Mouse (Mus musculus) hindbrain, embryonic 12.5 days (tissue): ENCODE results near the gene Lta. TPM values are rescaled to one million over a fixed set of nuclear protein-coding genes. Genes with fewer than 3 reads are reported as not detected.

Experiments
- ATAC-seq: fragments of 200-750 bp; cut with Nextera tagmentation; 2 replicates; pipeline ENCODE4 v1.8.0; 2017; ENCODE audit warnings: moderate TSS enrichment; ENCODE audit not compliant: low FRiP score
- H3K27ac ChIP-seq: fragments of 300-500 bp; sonication (generic); 2 replicates; pipeline ENCODE4 v1.5.1; 2016; ENCODE audit warnings: mild to moderate bottlenecking
- H3K27me3 ChIP-seq: fragments of 300-500 bp; sonication (generic); 2 replicates; pipeline ENCODE4 v1.6.1; 2016; ENCODE audit warnings: mild to moderate bottlenecking
- H3K36me3 ChIP-seq: fragments of 300-500 bp; sonication (generic); 2 replicates; pipeline ENCODE4 v1.6.1; 2016; ENCODE audit warnings: mild to moderate bottlenecking
- H3K4me1 ChIP-seq: fragments of 300-500 bp; sonication (generic); 2 replicates; pipeline ENCODE4 v1.6.1; 2016
- H3K4me2 ChIP-seq: fragments of 300-500 bp; sonication (generic); replicated peaks from 2 replicates; pipeline ENCODE4 v1.6.1; 2016; ENCODE audit warnings: mild to moderate bottlenecking
- H3K4me3 ChIP-seq: fragments of 300-500 bp; sonication (generic); 2 replicates; pipeline ENCODE4 v1.5.1; 2016; ENCODE audit warnings: mild to moderate bottlenecking
- H3K9ac ChIP-seq: fragments of 300-500 bp; sonication (generic); 2 replicates; pipeline ENCODE4 v1.6.1; 2016; ENCODE audit warnings: mild to moderate bottlenecking, moderate library complexity
- H3K9me3 ChIP-seq: fragments of 300-500 bp; sonication (generic); replicated peaks from 2 replicates; pipeline ENCODE4 v1.6.1; 2016; ENCODE audit warnings: mild to moderate bottlenecking
- WGBS: fragments of 180-500 bp; shearing (Covaris S2); methylation state at CpG from one replicate; pipeline ENCODE4 v1.1.7; 2016; 5-methylcytosine and 5-hydroxymethylcytosine counted together
- polyA plus RNA-seq: library from polyadenylated mRNA; unstranded; fragments of >200 nt; fragmentation: Nextera tagmentation; extraction: Ambion mirVana; gene quantifications from 2 replicates; pipeline ENCODE4 v1.2.1, GENCODE M21; 2016

Gene Lta
- polyA plus RNA-seq, 1 experiment from 2014 or later = not detected

DNA sequence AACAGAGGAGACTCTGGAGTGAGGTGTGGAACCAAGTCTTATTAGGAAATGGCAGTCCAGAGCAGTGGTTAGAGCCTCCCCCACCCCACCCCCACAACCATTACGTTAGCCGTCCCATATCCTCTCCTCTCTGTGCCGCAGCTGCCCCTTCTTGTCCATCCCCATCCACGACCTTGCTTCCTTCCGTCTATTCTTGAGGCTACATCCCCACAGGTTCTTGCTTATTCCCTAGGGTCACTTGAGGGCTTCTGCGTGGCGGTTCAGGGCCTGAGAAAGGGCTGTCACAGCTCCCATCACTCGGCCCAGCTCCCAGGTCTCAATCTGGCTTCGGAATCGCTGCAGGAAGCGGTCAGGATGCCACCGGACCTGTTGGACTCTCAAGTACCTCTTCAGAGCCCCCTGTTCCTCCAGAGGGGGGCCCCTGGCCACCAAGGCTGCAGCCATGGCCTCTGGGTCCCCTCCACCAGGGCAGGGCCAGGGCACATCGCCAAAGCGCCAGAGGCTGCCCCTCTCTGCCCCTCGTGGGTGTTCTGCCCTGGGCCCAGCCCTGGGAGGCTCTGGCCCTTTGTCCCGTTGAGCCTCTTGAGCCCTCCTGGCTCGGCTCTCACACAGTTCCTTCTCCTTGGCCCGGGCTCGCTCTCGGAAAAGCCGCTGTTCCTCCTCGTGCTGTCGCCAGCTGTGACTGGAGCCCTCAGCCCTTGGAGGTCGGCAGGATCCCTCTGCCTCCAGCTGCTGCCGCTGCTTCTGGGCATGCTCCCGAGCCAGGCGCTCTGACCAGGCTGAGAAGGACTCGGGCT lies 15.2 kb upstream of the Lta start, which contains the start of gene Gm16181:
Gene Gm16181, plus strand, starts transcription at position 679 of the 797 bp plus-strand sequence.
- H3K9ac ChIP-seq = no peak within 1 kb of the TSS
- H3K4me1 ChIP-seq = peaks cover 4% of the 10 kb centered on the region; the same call in 1 of the 2 replicates
- H3K36me3 ChIP-seq = peaks cover 37% of the 10 kb centered on the region
- H3K9me3 ChIP-seq = no peaks in the 10 kb centered on the region
- no peak within 1 kb of the TSS for H3K4me3 ChIP-seq
- H3K27ac ChIP-seq = peak within 1 kb of the TSS; percentile 13
- WGBS = 79% methylated on average over 28 of the region's 28 CpGs
- ATAC-seq = no peak
- H3K27me3 ChIP-seq = no peaks in the 10 kb centered on the region
- no peak within 1 kb of the TSS for H3K4me2 ChIP-seq

- Histone ChIP-seq H3K9me3 (no peaks in the 10 kb centered on the region), H3K4me1 (peaks cover 4% of the 10 kb centered on the region; the same call in 1 of the 2 replicates), H3K27ac (no peak overlapping the region), H3K27me3 (no peaks in the 10 kb centered on the region), H3K9ac (no peak overlapping the region), H3K4me3 (no peak overlapping the region), H3K36me3 (peaks cover 30% of the 10 kb centered on the region), H3K4me2 (no peak overlapping the region)
- 82% methylated on average over 6 of the region's 6 CpGs for WGBS
- no peak for ATAC-seq
Measured at GRCm38 (mm10) chr17:35219601-35220041, 14.5 kb upstream of the Lta start.

DNA sequence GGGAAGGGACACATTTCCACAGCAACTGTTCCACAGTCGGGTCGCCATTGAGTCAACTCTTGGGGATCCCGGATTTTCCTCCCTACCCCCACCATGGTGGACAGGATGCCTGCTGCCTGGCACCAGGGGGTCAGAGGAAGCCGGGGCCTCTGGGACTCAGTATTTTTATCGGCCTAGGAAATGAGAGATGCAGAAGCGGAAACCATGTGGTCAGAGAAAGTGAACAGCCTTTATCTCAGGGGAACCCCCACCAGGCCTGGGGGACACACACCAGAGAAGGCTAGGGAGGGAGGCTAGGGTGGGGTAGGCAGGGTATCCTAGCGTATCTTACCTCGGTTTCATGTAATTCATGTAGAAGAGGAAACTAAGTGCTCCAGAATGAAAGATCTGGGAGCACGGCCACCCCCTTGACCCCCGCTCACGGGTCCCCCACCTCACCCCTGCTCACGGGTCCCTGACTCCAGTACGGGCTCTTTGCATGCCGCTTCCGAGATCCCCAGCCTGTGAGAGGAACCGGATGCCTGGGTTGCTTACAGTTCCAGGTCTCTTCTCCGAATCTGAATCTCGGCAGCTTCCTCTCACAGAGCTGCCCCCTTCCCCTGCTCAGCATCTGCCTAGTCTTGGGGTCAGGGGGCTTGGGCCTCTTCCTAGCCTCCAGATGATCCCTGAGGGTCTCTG lies 13.5 kb upstream of the Lta start:
- Histone ChIP-seq H3K9ac (no peak overlapping the region), H3K4me1 (peaks cover 4% of the 10 kb centered on the region; the same call in 1 of the 2 replicates), H3K36me3 (peaks cover 30% of the 10 kb centered on the region), H3K27me3 (no peaks in the 10 kb centered on the region), H3K4me3 (no peak overlapping the region), H3K9me3 (no peaks in the 10 kb centered on the region), H3K4me2 (no peak overlapping the region), H3K27ac (no peak overlapping the region)
- no peak for ATAC-seq
- WGBS = 77% methylated on average over 18 of the region's 18 CpGs

- no peak for ATAC-seq
- no peak overlapping the region for H3K4me2 ChIP-seq
- H3K27me3 ChIP-seq = no peaks in the 10 kb centered on the region; the same call in 1 of the 2 replicates
- no peaks in the 10 kb centered on the region for H3K36me3 ChIP-seq
- H3K4me3 ChIP-seq = no peak overlapping the region
- 92% methylated on average over 5 of the region's 5 CpGs for WGBS
- no peak overlapping the region for H3K9ac ChIP-seq
- no peaks in the 10 kb centered on the region for H3K4me1 ChIP-seq
- H3K9me3 ChIP-seq = no peaks in the 10 kb centered on the region
- no peak overlapping the region for H3K27ac ChIP-seq
Measured at GRCm38 (mm10) chr17:35213071-35213470, 7.9 kb upstream of the Lta start.

- 86% methylated on average over 3 of the region's 3 CpGs for WGBS
- H3K36me3 ChIP-seq = no peaks in the 10 kb centered on the region
- H3K9me3 ChIP-seq = no peaks in the 10 kb centered on the region
- H3K27me3 ChIP-seq = no peaks in the 10 kb centered on the region; the same call in 1 of the 2 replicates
- no peaks in the 10 kb centered on the region for H3K4me1 ChIP-seq
- no peak overlapping the region for H3K4me3 ChIP-seq
- no peak overlapping the region for H3K4me2 ChIP-seq
- H3K9ac ChIP-seq = no peak overlapping the region
- ATAC-seq = no peak
- no peak overlapping the region for H3K27ac ChIP-seq
Measured at GRCm38 (mm10) chr17:35210593-35210992, 5.4 kb upstream of the Lta start.

DNA sequence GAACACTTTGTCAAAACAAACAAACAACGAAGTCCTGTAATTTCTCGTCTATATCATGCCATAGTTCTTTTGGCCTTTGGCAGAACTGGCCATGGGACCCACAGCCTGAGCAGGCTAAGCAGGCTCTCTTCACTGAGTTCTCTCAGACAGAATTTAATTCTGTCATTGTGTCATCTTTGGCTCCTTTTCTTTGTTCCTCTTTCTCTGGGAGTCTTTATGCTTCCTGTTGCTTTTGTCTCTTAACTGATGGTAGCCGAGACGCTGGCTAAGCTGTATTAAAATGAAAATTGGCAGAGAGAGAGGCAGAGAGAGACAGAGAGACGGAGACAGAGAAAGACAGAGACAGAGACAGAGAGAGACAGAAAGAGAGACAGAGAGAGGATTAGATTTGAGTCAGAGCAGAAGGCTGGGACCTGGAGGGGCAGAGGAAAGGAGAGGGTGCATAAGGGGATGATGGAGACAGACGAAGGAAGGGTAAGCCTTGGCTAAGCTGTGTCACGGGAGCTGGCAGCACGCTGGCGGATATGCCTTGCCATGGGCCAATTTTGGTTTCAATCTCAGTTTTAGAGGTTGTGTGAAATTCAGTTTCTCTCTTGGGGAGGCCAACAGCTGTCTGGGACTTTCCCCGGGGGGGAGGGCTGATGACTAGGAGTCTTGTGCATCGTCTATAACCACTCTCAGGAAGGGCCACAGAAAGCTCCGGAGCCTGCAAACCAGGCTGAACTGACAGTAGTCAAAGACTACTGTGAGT lies 4.8 kb upstream of the Lta start:
- ATAC-seq = no peak

DNA sequence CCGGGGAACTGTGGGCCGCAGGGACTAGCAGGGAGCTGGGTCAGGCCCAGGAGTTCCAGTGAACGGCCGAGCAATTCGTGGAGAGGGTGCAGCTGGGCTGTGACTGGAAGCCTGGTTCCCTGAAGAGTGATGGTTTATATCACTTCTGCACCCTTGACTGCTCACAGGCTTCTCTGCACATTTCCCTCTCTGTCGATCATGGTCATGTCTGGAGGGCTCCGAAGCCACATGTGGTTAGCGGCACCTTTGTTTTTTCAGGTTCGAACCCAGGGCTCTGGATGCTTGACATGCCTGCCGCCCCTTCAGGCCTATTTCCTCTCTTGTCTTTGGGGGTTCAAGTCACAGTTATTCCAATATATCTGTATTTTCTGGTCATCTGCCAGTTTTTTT lies 224 bp upstream of the Lta start:
- 57% methylated on average over 10 of the region's 10 CpGs for WGBS

More for the DNA sequence above, 4.8 kb upstream of the Lta start:
- WGBS = 76% methylated on average over 12 of the region's 12 CpGs
- H3K9me3 ChIP-seq = no peaks in the 10 kb centered on the region
- no peaks in the 10 kb centered on the region for H3K36me3 ChIP-seq
- H3K27me3 ChIP-seq = peaks cover 5% of the 10 kb centered on the region
- no peak overlapping the region for H3K4me2 ChIP-seq
- H3K4me1 ChIP-seq = no peaks in the 10 kb centered on the region
- H3K9ac ChIP-seq = no peak overlapping the region
- no peak overlapping the region for H3K4me3 ChIP-seq
- H3K27ac ChIP-seq = no peak overlapping the region

GRCm38 (mm10) chr17:35202442-35202841 lies 2.7 kb downstream of the Lta start:
- H3K36me3 ChIP-seq = no peaks in the 10 kb centered on the region
- peaks cover 56% of the 10 kb centered on the region for H3K27me3 ChIP-seq
- ATAC-seq = no peak

More for the DNA sequence above, 224 bp upstream of the Lta start:
- Histone ChIP-seq H3K9ac (0 out of 2 replicates have a peak overlapping the region, but pooled peaks have one; percentile 18), H3K27me3 (peaks cover 42% of the 10 kb centered on the region), H3K4me1 (no peaks in the 10 kb centered on the region), H3K27ac (no peak overlapping the region), H3K9me3 (no peaks in the 10 kb centered on the region), H3K36me3 (no peaks in the 10 kb centered on the region), H3K4me2 (no peak overlapping the region), H3K4me3 (no peak overlapping the region)
- no peak for ATAC-seq

GRCm38 (mm10) chr17:35201787-35202186 lies 3.4 kb downstream of the Lta start, which contains the start of gene Tnf:
Gene Tnf, minus strand, starts transcription at chr17:35202007.
- H3K4me3 ChIP-seq = no peak within 1 kb of the TSS
- WGBS = 45% methylated on average over 13 of the region's 13 CpGs
- H3K4me1 ChIP-seq = no peaks in the 10 kb centered on the region
- H3K9me3 ChIP-seq = no peaks in the 10 kb centered on the region
- no peak within 1 kb of the TSS for H3K27ac ChIP-seq
- H3K36me3 ChIP-seq = no peaks in the 10 kb centered on the region
- H3K4me2 ChIP-seq = no peak within 1 kb of the TSS
- H3K27me3 ChIP-seq = peaks cover 61% of the 10 kb centered on the region
- H3K9ac ChIP-seq = no peak within 1 kb of the TSS
- ATAC-seq = no peak

More at GRCm38 (mm10) chr17:35202442-35202841, 2.7 kb downstream of the Lta start:
- H3K4me1 ChIP-seq = no peaks in the 10 kb centered on the region
- H3K4me2 ChIP-seq = no peak overlapping the region
- no peak overlapping the region for H3K4me3 ChIP-seq
- no peak overlapping the region for H3K27ac ChIP-seq
- whole genome bisulfite sequencing = 82% methylated on average over 4 of the region's 4 CpGs
- no peaks in the 10 kb centered on the region for H3K9me3 ChIP-seq
- H3K9ac ChIP-seq = no peak overlapping the region

DNA sequence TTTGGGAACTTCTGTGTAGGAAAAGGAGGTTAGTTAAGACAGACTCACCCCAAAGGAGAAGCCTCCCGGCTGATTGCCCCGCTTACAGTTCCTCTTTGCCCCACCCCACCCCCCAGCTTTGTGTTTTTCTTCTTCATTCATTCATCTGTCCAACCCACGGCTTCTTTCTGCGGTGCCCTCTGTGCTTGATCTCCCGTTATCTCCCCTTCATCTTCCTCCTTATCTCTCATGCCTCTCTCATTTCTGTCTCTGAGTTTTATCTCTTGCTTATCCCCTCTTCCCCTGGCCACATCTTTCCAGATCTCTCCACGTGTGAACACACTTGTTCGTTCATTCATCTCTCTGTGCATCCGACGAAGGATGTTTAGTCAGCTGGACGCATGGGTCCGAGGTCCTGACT lies 4.0 kb downstream of the Lta start:
- no peak for ATAC-seq
- Histone ChIP-seq H3K9me3 (no peaks in the 10 kb centered on the region), H3K4me1 (peaks cover 2% of the 10 kb centered on the region; the same call in 1 of the 2 replicates), H3K4me3 (no peak overlapping the region), H3K36me3 (no peaks in the 10 kb centered on the region), H3K27ac (no peak overlapping the region), H3K4me2 (no peak overlapping the region), H3K27me3 (peaks cover 68% of the 10 kb centered on the region), H3K9ac (no peak overlapping the region)
- 77% methylated on average over 11 of the region's 11 CpGs for WGBS

DNA sequence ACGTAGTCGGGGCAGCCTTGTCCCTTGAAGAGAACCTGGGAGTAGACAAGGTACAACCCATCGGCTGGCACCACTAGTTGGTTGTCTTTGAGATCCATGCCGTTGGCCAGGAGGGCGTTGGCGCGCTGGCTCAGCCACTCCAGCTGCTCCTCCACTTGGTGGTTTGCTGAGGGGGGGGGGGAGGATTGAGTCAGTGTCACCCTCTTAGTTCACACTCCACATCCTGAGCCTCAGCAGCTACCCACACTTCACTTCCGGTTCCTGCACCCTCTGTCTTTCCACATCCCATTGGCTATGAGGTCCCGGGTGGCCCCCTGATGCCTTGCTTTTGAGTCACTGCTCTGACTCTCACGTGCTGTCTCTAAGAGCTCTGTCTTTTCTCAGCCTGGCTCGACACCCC lies 4.8 kb downstream of the Lta start:
- H3K9ac ChIP-seq = no peak overlapping the region
- no peaks in the 10 kb centered on the region for H3K9me3 ChIP-seq
- WGBS = 91% methylated on average over 11 of the region's 11 CpGs
- H3K4me1 ChIP-seq = peaks cover 9% of the 10 kb centered on the region
- H3K27me3 ChIP-seq = peaks cover 75% of the 10 kb centered on the region
- H3K36me3 ChIP-seq = no peaks in the 10 kb centered on the region
- H3K27ac ChIP-seq = no peak overlapping the region
- no peak overlapping the region for H3K4me3 ChIP-seq
- H3K4me2 ChIP-seq = no peak overlapping the region
- no peak for ATAC-seq

DNA sequence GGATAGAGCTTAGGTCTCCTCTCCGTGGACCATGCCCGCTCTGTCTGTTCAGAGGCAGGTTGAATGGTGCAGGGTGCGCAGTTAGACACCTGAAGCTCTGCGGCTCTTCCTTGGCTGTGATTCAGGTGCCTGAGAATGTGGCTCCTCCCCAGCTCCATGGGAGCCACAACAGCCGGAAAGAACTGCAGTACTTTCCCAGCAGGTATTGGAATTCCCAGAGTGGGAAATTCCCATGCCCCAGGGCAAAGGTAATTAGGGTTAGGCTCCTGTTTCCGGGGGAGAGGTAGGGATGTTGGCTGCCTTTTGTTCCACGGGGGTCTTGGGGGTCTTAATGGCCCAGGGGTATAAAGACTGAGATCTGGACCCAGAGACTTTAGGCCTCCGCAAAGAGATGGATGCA lies 6.2 kb downstream of the Lta start:
- no peaks in the 10 kb centered on the region for H3K36me3 ChIP-seq
- H3K9ac ChIP-seq = no peak overlapping the region
- H3K27ac ChIP-seq = no peak overlapping the region
- WGBS = 31% methylated on average over 8 of the region's 8 CpGs
- H3K9me3 ChIP-seq = no peaks in the 10 kb centered on the region
- H3K4me2 ChIP-seq = no peak overlapping the region
- peaks cover 18% of the 10 kb centered on the region for H3K4me1 ChIP-seq
- peaks cover 78% of the 10 kb centered on the region for H3K27me3 ChIP-seq
- ATAC-seq = no peak
- H3K4me3 ChIP-seq = no peak overlapping the region
